Mouse (Mus musculus): ENCODE measurements at regions not wholly inside any gene's neighbourhood (a gene's known extent, or its start where the extent isn't known, plus 50 kb on each side); places are given as distances from the start of the nearest gene placed in this dataset.

- no peaks in the 10 kb centered on the region for H3K4me1 ChIP-seq (ENCODE audit: insufficient read depth, low read depth, low read length)
- no peak overlapping the region for H3K27ac ChIP-seq (ENCODE audit: low read length)
- DNase-seq (ENCODE audit: low spot score) (no peak), ATAC-seq (no peak)
- H3K9ac ChIP-seq (replicated peaks; ENCODE audit: low read depth) = no peak overlapping the region
- no peaks in the 10 kb centered on the region for H3K9me3 ChIP-seq (ENCODE audit: low read length)
- WGBS = 54% methylated on average over 7 of the region's 7 CpGs
- no peak overlapping the region for H3K4me3 ChIP-seq (ENCODE audit: low read depth, low read length)
- H3K36me3 ChIP-seq (ENCODE audit: insufficient read depth, low read length) = no peaks in the 10 kb centered on the region
- TF ChIP-seq EP300 (IDR thresholded peaks at IDR 0.05) (no peak), CTCF (IDR thresholded peaks at IDR 0.05) (no peak)
- no peaks in the 10 kb centered on the region for H3K27me3 ChIP-seq (replicated peaks; ENCODE audit: insufficient read depth, low read length)
- H3K4me2 ChIP-seq (replicated peaks; ENCODE audit: low read depth, low read length) = no peak overlapping the region
Observed at GRCm38 (mm10) chr14:68941132-68941690, 352.9 kb downstream of the Synb start.

GRCm38 (mm10) chr14:68935303-68935662, 358.8 kb downstream of the Synb start:
- no peak overlapping the region for H3K4me2 ChIP-seq (replicated peaks; ENCODE audit: low read depth, low read length)
- DNase-seq (ENCODE audit: low spot score) (no peak), ATAC-seq (no peak)
- WGBS = 69% methylated on average over 6 of the region's 6 CpGs
- H3K27ac ChIP-seq (ENCODE audit: low read length) = no peak overlapping the region
- H3K4me3 ChIP-seq (ENCODE audit: low read depth, low read length) = no peak overlapping the region
- H3K9me3 ChIP-seq (ENCODE audit: low read length) = no peaks in the 10 kb centered on the region
- no peak overlapping the region for H3K9ac ChIP-seq (replicated peaks; ENCODE audit: low read depth)
- TF ChIP-seq EP300 (IDR thresholded peaks at IDR 0.05) = no peak
- no peaks in the 10 kb centered on the region for H3K36me3 ChIP-seq (ENCODE audit: insufficient read depth, low read length)
- H3K4me1 ChIP-seq (ENCODE audit: insufficient read depth, low read depth, low read length) = no peaks in the 10 kb centered on the region
- no peaks in the 10 kb centered on the region for H3K27me3 ChIP-seq (replicated peaks; ENCODE audit: insufficient read depth, low read length)

GRCm38 (mm10) chr14:68934611-68935302, 359.3 kb downstream of the Synb start:
- TF ChIP-seq EP300 (IDR thresholded peaks at IDR 0.05) = no peak
- no peak for TF ChIP-seq CTCF (IDR thresholded peaks at IDR 0.05)
- Histone ChIP-seq H3K36me3 (ENCODE audit: insufficient read depth, low read length) (no peaks in the 10 kb centered on the region), H3K9me3 (ENCODE audit: low read length) (no peaks in the 10 kb centered on the region), H3K9ac (replicated peaks; ENCODE audit: low read depth) (no peak overlapping the region), H3K4me1 (ENCODE audit: insufficient read depth, low read depth, low read length) (no peaks in the 10 kb centered on the region), H3K27me3 (replicated peaks; ENCODE audit: insufficient read depth, low read length) (no peaks in the 10 kb centered on the region), H3K4me3 (ENCODE audit: low read depth, low read length) (no peak overlapping the region), H3K4me2 (replicated peaks; ENCODE audit: low read depth, low read length) (no peak overlapping the region), H3K27ac (ENCODE audit: low read length) (no peak overlapping the region)
- ATAC-seq (no peak), DNase-seq (ENCODE audit: low spot score) (peak; percentile 8)
- 27% methylated on average over 12 of the region's 12 CpGs for WGBS

GRCm38 (mm10) chr14:68927814-68928213, 366.3 kb downstream of the Synb start:
- WGBS = 50% methylated on average over 4 of the region's 4 CpGs
- DNase-seq (ENCODE audit: low spot score) = no peak
- Histone ChIP-seq H3K36me3 (ENCODE audit: insufficient read depth, low read length) (no peaks in the 10 kb centered on the region), H3K9ac (replicated peaks; ENCODE audit: low read depth) (no peak overlapping the region), H3K27ac (ENCODE audit: low read length) (no peak overlapping the region), H3K4me2 (replicated peaks; ENCODE audit: low read depth, low read length) (no peak overlapping the region), H3K9me3 (ENCODE audit: low read length) (no peaks in the 10 kb centered on the region), H3K4me1 (ENCODE audit: insufficient read depth, low read depth, low read length) (no peaks in the 10 kb centered on the region), H3K4me3 (ENCODE audit: low read depth, low read length) (no peak overlapping the region), H3K27me3 (replicated peaks; ENCODE audit: insufficient read depth, low read length) (no peaks in the 10 kb centered on the region)
- TF ChIP-seq CTCF (IDR thresholded peaks at IDR 0.05) = no peak
- TF ChIP-seq EP300 (IDR thresholded peaks at IDR 0.05) = no peak
- ATAC-seq = no peak

GRCm38 (mm10) chr14:68923054-68923453, 371.0 kb downstream of the Synb start:
- ATAC-seq (no peak), DNase-seq (ENCODE audit: low spot score) (no peak)
- Histone ChIP-seq H3K27ac (ENCODE audit: low read length) (no peak overlapping the region), H3K4me1 (ENCODE audit: insufficient read depth, low read depth, low read length) (no peaks in the 10 kb centered on the region), H3K9ac (replicated peaks; ENCODE audit: low read depth) (no peak overlapping the region), H3K27me3 (replicated peaks; ENCODE audit: insufficient read depth, low read length) (no peaks in the 10 kb centered on the region), H3K9me3 (ENCODE audit: low read length) (no peaks in the 10 kb centered on the region), H3K4me2 (replicated peaks; ENCODE audit: low read depth, low read length) (no peak overlapping the region), H3K36me3 (ENCODE audit: insufficient read depth, low read length) (no peaks in the 10 kb centered on the region), H3K4me3 (ENCODE audit: low read depth, low read length) (no peak overlapping the region)
- WGBS = 2% methylated on average over 2 of the region's 2 CpGs
- TF ChIP-seq CTCF (IDR thresholded peaks at IDR 0.05) = no peak
- TF ChIP-seq EP300 (IDR thresholded peaks at IDR 0.05) = no peak

- H3K9me3 ChIP-seq (ENCODE audit: low read length) = no peaks in the 10 kb centered on the region
- no peak for TF ChIP-seq EP300 (IDR thresholded peaks at IDR 0.05)
- no peak for TF ChIP-seq CTCF (IDR thresholded peaks at IDR 0.05)
- no peak overlapping the region for H3K4me2 ChIP-seq (replicated peaks; ENCODE audit: low read depth, low read length)
- no peaks in the 10 kb centered on the region for H3K27me3 ChIP-seq (replicated peaks; ENCODE audit: insufficient read depth, low read length)
- no peaks in the 10 kb centered on the region for H3K36me3 ChIP-seq (ENCODE audit: insufficient read depth, low read length)
- no peak overlapping the region for H3K27ac ChIP-seq (ENCODE audit: low read length)
- no peak overlapping the region for H3K4me3 ChIP-seq (ENCODE audit: low read depth, low read length)
- DNase-seq (ENCODE audit: low spot score) = no peak
- H3K9ac ChIP-seq (replicated peaks; ENCODE audit: low read depth) = no peak overlapping the region
- ATAC-seq = no peak
- H3K4me1 ChIP-seq (ENCODE audit: insufficient read depth, low read depth, low read length) = no peaks in the 10 kb centered on the region
- 25% methylated on average over 2 of the region's 2 CpGs for WGBS
Observed at GRCm38 (mm10) chr14:68922035-68922434, 372.1 kb downstream of the Synb start.

Data from lung, postnatal 0 days (tissue).